Mouse (Mus musculus) embryonic facial prominence, embryonic 13.5 days (tissue): ENCODE results near the gene Defb35. TPM values are rescaled to one million over a fixed set of nuclear protein-coding genes. Genes with fewer than 3 reads are reported as not detected.

Experiments used
- ATAC-seq: fragments of 200-750 bp; cut with Nextera tagmentation; 2 replicates; pipeline ENCODE4 v1.8.0; 2017; ENCODE audit warnings: low read depth; ENCODE audit not compliant: insufficient number of reproducible peaks, insufficient read depth, low FRiP score, low TSS enrichment
- H3K27ac ChIP-seq: fragments of 300-500 bp; sonication (generic); 2 replicates; pipeline ENCODE4 v1.5.1; 2015; ENCODE audit warnings: moderate library complexity, mild to moderate bottlenecking, inconsistent platforms
- H3K27me3 ChIP-seq: fragments of 300-500 bp; sonication (generic); 2 replicates; pipeline ENCODE4 v1.6.1; 2015; ENCODE audit warnings: mild to moderate bottlenecking, inconsistent platforms
- H3K36me3 ChIP-seq: fragments of 300-500 bp; sonication (generic); 2 replicates; pipeline ENCODE4 v1.6.1; 2015; ENCODE audit warnings: mild to moderate bottlenecking, inconsistent platforms
- H3K4me1 ChIP-seq: fragments of 300-500 bp; sonication (generic); 2 replicates; pipeline ENCODE4 v1.6.1; 2015; ENCODE audit warnings: inconsistent platforms
- H3K4me2 ChIP-seq: fragments of 300-500 bp; sonication (generic); 2 replicates; pipeline ENCODE4 v1.6.1; 2015; ENCODE audit warnings: moderate library complexity, mild to moderate bottlenecking, inconsistent platforms
- H3K4me3 ChIP-seq: fragments of 300-500 bp; sonication (generic); 2 replicates; pipeline ENCODE4 v1.5.1; 2015; ENCODE audit warnings: mild to moderate bottlenecking, inconsistent platforms
- H3K9ac ChIP-seq: fragments of 300-500 bp; sonication (generic); 2 replicates; pipeline ENCODE4 v1.6.1; 2015; ENCODE audit warnings: mild to moderate bottlenecking, inconsistent platforms
- H3K9me3 ChIP-seq: fragments of 300-500 bp; sonication (generic); 2 replicates; pipeline ENCODE4 v1.6.1; 2016; ENCODE audit warnings: inconsistent platforms
- WGBS: fragments of 180-500 bp; shearing (Covaris S2); methylation state at CpG from one replicate; pipeline ENCODE4 v1.1.7; 2015; ENCODE audit warnings: mixed read lengths; 5-methylcytosine and 5-hydroxymethylcytosine counted together
- polyA plus RNA-seq: library from polyadenylated mRNA; unstranded; fragments of >200 nt; fragmentation: Nextera tagmentation; extraction: Ambion mirVana; gene quantifications from 2 replicates; pipeline ENCODE4 v1.2.1, GENCODE M21; 2015

Gene Defb35
- polyA plus RNA-seq, 1 experiment from 2014 or later = not detected

DNA sequence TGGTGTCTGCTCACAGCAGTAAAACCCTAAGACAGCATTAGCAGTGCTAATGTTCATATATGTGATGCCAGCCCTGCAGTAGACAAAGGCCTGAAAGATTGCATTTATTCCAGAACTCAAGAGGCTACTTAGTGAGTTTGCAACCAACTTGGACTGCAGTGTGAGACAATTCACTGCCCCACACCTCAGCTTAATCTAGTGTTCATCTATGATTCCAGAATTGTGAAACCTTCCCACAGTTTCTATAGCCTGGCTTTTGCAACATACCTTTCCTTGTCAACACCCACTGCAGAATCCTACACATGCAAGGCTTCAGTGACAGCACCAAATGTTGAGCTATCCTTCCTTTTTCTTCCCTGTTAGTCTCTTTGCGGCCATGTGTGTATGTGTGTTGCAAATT, 28.5 kb downstream of the Defb35 start:
- Histone ChIP-seq H3K4me2 (no peak overlapping the region), H3K27ac (no peak overlapping the region), H3K27me3 (no peaks in the 10 kb centered on the region), H3K4me1 (no peaks in the 10 kb centered on the region), H3K9me3 (no peaks in the 10 kb centered on the region), H3K4me3 (no peak overlapping the region), H3K9ac (no peak overlapping the region), H3K36me3 (no peaks in the 10 kb centered on the region)
- no peak for ATAC-seq
- 63% methylated on average over 1 of the region's 1 CpGs for WGBS

DNA sequence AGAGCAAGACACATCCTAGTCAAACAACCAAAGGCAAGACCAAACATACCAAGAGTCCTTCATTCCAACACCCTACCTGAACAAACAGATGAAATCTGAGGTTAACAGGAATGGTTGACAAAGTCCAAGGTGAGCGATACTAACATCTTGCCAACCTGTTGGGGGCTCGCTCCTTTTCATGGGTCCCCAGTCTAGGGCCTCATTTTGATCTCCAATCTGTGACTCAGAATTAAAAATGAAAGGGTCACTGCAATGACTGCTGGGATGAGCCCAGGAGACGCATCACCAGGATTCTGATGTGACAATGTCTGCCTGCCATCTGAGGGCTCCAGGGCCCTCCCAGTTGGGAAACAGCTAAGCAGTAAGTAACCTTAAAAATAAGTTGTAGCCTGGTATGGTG, 31.3 kb downstream of the Defb35 start, which contains the start of gene Ccdc70:
TSS of gene Ccdc70 (plus strand) at position 301 of the 400 bp plus-strand sequence.
- Histone ChIP-seq H3K4me2 (no peak within 1 kb of the TSS), H3K36me3 (no peaks in the 10 kb centered on the region), H3K9ac (no peak within 1 kb of the TSS), H3K9me3 (no peaks in the 10 kb centered on the region), H3K4me3 (no peak within 1 kb of the TSS), H3K4me1 (no peaks in the 10 kb centered on the region), H3K27me3 (no peaks in the 10 kb centered on the region), H3K27ac (no peak within 1 kb of the TSS)
- WGBS = 90% methylated on average over 3 of the region's 3 CpGs
- ATAC-seq = no peak

DNA sequence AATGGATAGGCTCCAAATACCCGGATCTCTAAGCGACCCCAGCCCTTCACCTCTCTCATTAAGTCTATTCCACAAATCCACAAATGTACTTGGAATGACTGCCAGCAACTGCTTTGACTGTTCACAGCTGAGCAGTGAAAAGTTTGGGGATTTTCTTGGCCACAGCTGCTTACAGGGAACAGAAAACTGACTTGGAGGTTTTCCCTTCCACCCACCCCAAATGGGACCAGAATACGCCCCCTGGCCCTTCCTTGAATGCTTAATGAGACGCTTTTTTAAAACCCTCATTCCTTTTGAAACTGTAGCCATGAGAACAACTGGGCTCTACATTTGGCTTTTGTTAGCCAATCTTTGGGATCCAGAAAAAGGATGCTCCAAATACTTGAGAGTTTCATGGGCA, 40.0 kb downstream of the Defb35 start:
- ATAC-seq = no peak
- no peaks in the 10 kb centered on the region for H3K4me1 ChIP-seq
- H3K27me3 ChIP-seq = no peaks in the 10 kb centered on the region
- WGBS = 40% methylated on average over 4 of the region's 4 CpGs
- no peak overlapping the region for H3K9ac ChIP-seq
- H3K4me3 ChIP-seq = no peak overlapping the region
- H3K27ac ChIP-seq = no peak overlapping the region
- H3K9me3 ChIP-seq = no peaks in the 10 kb centered on the region
- H3K36me3 ChIP-seq = no peaks in the 10 kb centered on the region
- no peak overlapping the region for H3K4me2 ChIP-seq

DNA sequence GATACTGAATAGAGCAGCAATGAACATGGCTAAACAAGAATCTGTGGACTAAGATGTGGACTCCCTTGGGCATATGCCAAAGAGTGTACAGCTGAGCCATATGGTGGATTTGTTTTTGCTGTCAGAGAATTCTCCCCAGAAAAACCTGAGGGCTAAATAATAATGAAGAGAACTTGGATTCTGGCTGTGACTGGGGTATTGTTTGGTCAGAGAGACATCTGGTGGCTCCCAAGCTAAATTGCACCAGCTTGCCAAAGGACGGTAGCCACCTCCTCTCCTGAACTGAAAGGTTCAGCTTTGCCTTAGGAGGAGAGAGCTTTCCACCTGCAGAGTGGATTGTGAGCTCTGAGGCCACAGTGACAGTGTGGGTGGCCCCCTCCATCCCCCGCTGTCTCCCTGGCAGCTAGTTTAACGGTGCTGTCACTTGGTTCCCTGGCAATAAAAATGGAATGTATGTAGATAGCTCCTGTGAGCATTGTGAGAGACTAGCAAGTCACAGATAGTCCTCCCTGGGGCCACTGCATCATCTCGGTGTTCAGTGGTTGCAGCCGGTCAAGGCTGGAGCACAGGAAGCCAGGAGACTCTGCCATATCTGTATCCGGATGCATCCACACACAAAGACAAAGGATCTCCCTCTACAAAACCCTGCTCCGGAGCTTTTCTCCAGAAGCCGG, 43.6 kb downstream of the Defb35 start:
- H3K36me3 ChIP-seq = no peaks in the 10 kb centered on the region
- H3K4me3 ChIP-seq = no peak overlapping the region
- H3K9me3 ChIP-seq = no peaks in the 10 kb centered on the region
- no peak overlapping the region for H3K27ac ChIP-seq
- H3K4me2 ChIP-seq = no peak overlapping the region
- no peaks in the 10 kb centered on the region for H3K27me3 ChIP-seq
- no peaks in the 10 kb centered on the region for H3K4me1 ChIP-seq
- H3K9ac ChIP-seq = no peak overlapping the region
- no peak for ATAC-seq
- WGBS = 64% methylated on average over 8 of the region's 8 CpGs

Other genes with a start within 250 kb of the Defb35 start
- gene AY761184, start 234.7 kb upstream of the Defb35 start, polyA plus RNA-seq = not detected in 2 replicates
- gene Defa24, start 203.9 kb upstream of the Defb35 start, polyA plus RNA-seq = 2.5 TPM in 1 of 2 replicates, not detected in the other
- not detected in 2 replicates for gene Defb50, start 114.8 kb upstream of the Defb35 start, polyA plus RNA-seq
- not detected in 2 replicates for gene Defb2, start 98.4 kb upstream of the Defb35 start, polyA plus RNA-seq
- gene Defb10, start 79.5 kb upstream of the Defb35 start, polyA plus RNA-seq = not detected in 2 replicates
- gene Defb9, start 52.9 kb upstream of the Defb35 start, polyA plus RNA-seq = not detected in 2 replicates
- not detected in 2 replicates for gene Defb11, start 31.9 kb upstream of the Defb35 start, polyA plus RNA-seq
- gene Defb15, start 5.6 kb upstream of the Defb35 start, polyA plus RNA-seq = not detected in 2 replicates
- gene Defb13, start 8.4 kb downstream of the Defb35 start, polyA plus RNA-seq = not detected in 2 replicates
- gene Fam90a1a, start 20.4 kb downstream of the Defb35 start, polyA plus RNA-seq = not detected in 2 replicates
- gene Ccdc70, start 31.4 kb downstream of the Defb35 start, polyA plus RNA-seq = not detected in 2 replicates
- 0.55 and 0.96 TPM in 2 replicates for gene Atp7b, start 122.0 kb downstream of the Defb35 start, polyA plus RNA-seq
- 39.1 and 40.8 TPM in 2 replicates for gene Alg11, start 122.4 kb downstream of the Defb35 start, polyA plus RNA-seq
- 0.17 TPM in 1 of 2 replicates, not detected in the other for gene Nek5, start 186.7 kb downstream of the Defb35 start, polyA plus RNA-seq
- 4.1 and 5.6 TPM in 2 replicates for gene Nek3, start 228.1 kb downstream of the Defb35 start, polyA plus RNA-seq
- gene Ckap2, start 247.5 kb downstream of the Defb35 start, polyA plus RNA-seq = 50.0 and 53.2 TPM in 2 replicates